Mouse (Mus musculus): ENCODE measurements at regions not wholly inside any gene's neighbourhood (a gene's known extent, or its start where the extent isn't known, plus 50 kb on each side); places are given as distances from the start of the nearest gene placed in this dataset.
"Not testable (repeated sequence)": the region's sequence is repeated elsewhere in the genome, so short reads cannot be mapped to it uniquely, and the experiment has no call there.

GRCm38 (mm10) chr1:136680173-136680572 lies 55.5 kb downstream of the Zfp281 start:
- in situ Hi-C loops (cut with MboI, MseI) = no loop called here

GRCm38 (mm10) chr1:136682311-136682710 lies 57.6 kb downstream of the Zfp281 start:
- in situ Hi-C loops (cut with MboI, MseI) = not testable (repeated sequence)

- in situ Hi-C loops (cut with MboI, MseI) = no loop called here
Observed at GRCm38 (mm10) chr1:136683061-136683531, 58.4 kb downstream of the Zfp281 start.

GRCm38 (mm10) chr1:136683561-136684131 lies 58.9 kb downstream of the Zfp281 start:
- in situ Hi-C loops (cut with MboI, MseI) = no loop called here

GRCm38 (mm10) chr1:136684481-136684880 lies 59.8 kb downstream of the Zfp281 start:
- in situ Hi-C loops (cut with MboI, MseI) = no loop called here

GRCm38 (mm10) chr1:136685191-136686060 lies 60.7 kb downstream of the Zfp281 start:
- in situ Hi-C loops (cut with MboI, MseI) = no loop called here

- in situ Hi-C loops (cut with MboI, MseI) = no loop called here
Observed at GRCm38 (mm10) chr1:136686467-136686866, 61.8 kb downstream of the Zfp281 start.

GRCm38 (mm10) chr1:136690068-136690467 lies 65.4 kb downstream of the Zfp281 start:
- in situ Hi-C loops (cut with MboI, MseI) = no loop called here

GRCm38 (mm10) chr1:136693421-136693820 lies 68.7 kb downstream of the Zfp281 start:
- in situ Hi-C loops (cut with MboI, MseI) = no loop called here

GRCm38 (mm10) chr1:136694983-136695382 lies 70.3 kb downstream of the Zfp281 start:
- in situ Hi-C loops (cut with MboI, MseI) = no loop called here

- in situ Hi-C loops (cut with MboI, MseI) = no loop called here
Observed at GRCm38 (mm10) chr1:136696077-136696641, 71.5 kb downstream of the Zfp281 start.

GRCm38 (mm10) chr1:136698454-136699152 lies 73.9 kb downstream of the Zfp281 start:
- in situ Hi-C loops (cut with MboI, MseI) = no loop called here

GRCm38 (mm10) chr1:136699153-136699524 lies 74.4 kb downstream of the Zfp281 start:
- in situ Hi-C loops (cut with MboI, MseI) = no loop called here

- in situ Hi-C loops (cut with MboI, MseI) = no loop called here
Observed at GRCm38 (mm10) chr1:136699571-136699970, 74.9 kb downstream of the Zfp281 start.

GRCm38 (mm10) chr1:136704139-136704538 lies 79.4 kb downstream of the Zfp281 start:
- in situ Hi-C loops (cut with MboI, MseI) = no loop called here

- in situ Hi-C loops (cut with MboI, MseI) = no loop called here
Observed at GRCm38 (mm10) chr1:136706509-136706908, 81.8 kb downstream of the Zfp281 start.

- in situ Hi-C loops (cut with MboI, MseI) = no loop called here
Observed at GRCm38 (mm10) chr1:136707394-136707793, 82.7 kb downstream of the Zfp281 start.

- in situ Hi-C loops (cut with MboI, MseI) = no loop called here
Observed at GRCm38 (mm10) chr1:136707866-136708265, 83.2 kb downstream of the Zfp281 start.

- in situ Hi-C loops (cut with MboI, MseI) = no loop called here
Observed at GRCm38 (mm10) chr1:136710196-136710595, 85.5 kb downstream of the Zfp281 start.

- in situ Hi-C loops (cut with MboI, MseI) = no loop called here
Observed at GRCm38 (mm10) chr1:136711243-136711642, 86.5 kb downstream of the Zfp281 start.

- in situ Hi-C loops (cut with MboI, MseI) = no loop called here
Observed at GRCm38 (mm10) chr1:136714077-136714476, 89.4 kb downstream of the Zfp281 start.

GRCm38 (mm10) chr1:136714987-136715386 lies 90.3 kb downstream of the Zfp281 start:
- in situ Hi-C loops (cut with MboI, MseI) = no loop called here
